Mouse (Mus musculus) hindbrain, embryonic 16.5 days (tissue): ENCODE measurements around the gene Aida. TPM values are rescaled to one million over a fixed set of nuclear protein-coding genes. Genes with fewer than 3 reads are reported as not detected.
A peak's percentile ranks its signal among the peaks of the same experiment; 100 is the strongest.
"Not testable (repeated sequence)": the region's sequence is repeated elsewhere in the genome, so short reads cannot be mapped to it uniquely, and the experiment has no call there.

Source experiments
- ATAC-seq: fragments of 200-750 bp; cut with Nextera tagmentation; 2 replicates; pipeline ENCODE4 v1.8.0; 2017; ENCODE audit warnings: moderate TSS enrichment, moderate library complexity
- H3K27ac ChIP-seq: fragments of 300-500 bp; sonication (generic); 2 replicates; pipeline ENCODE4 v1.5.1; 2014; ENCODE audit warnings: low read depth, mild to moderate bottlenecking, control low read depth, low read length, moderate library complexity
- H3K27me3 ChIP-seq: fragments of 300-500 bp; sonication (generic); replicated peaks from 2 replicates; pipeline ENCODE4 v1.6.1; 2014; ENCODE audit warnings: low read length; ENCODE audit not compliant: control insufficient read depth, insufficient read depth
- H3K36me3 ChIP-seq: fragments of 300-500 bp; sonication (generic); 2 replicates; pipeline ENCODE4 v1.6.1; 2014; ENCODE audit warnings: mild to moderate bottlenecking, low read length, moderate library complexity, mixed read lengths; ENCODE audit not compliant: control insufficient read depth, insufficient read depth
- H3K4me1 ChIP-seq: fragments of 300-500 bp; sonication (generic); 2 replicates; pipeline ENCODE4 v1.6.1; 2014; ENCODE audit warnings: low read depth, low read length; ENCODE audit not compliant: control insufficient read depth, insufficient read depth
- H3K4me2 ChIP-seq: fragments of 300-500 bp; sonication (generic); 2 replicates; pipeline ENCODE4 v1.6.1; 2014; ENCODE audit warnings: mild to moderate bottlenecking, low read length, control low read depth, moderate library complexity
- H3K4me3 ChIP-seq: fragments of 300-500 bp; sonication (generic); 2 replicates; pipeline ENCODE4 v1.5.1; 2014; ENCODE audit warnings: mild to moderate bottlenecking, low read length, control low read depth, moderate library complexity
- H3K9ac ChIP-seq: fragments of 300-500 bp; sonication (generic); 2 replicates; pipeline ENCODE4 v1.6.1; 2014; ENCODE audit warnings: low read depth, mild to moderate bottlenecking, control low read depth, low read length, moderate library complexity
- H3K9me3 ChIP-seq: fragments of 300-500 bp; sonication (generic); 2 replicates; pipeline ENCODE4 v1.6.1; 2014; ENCODE audit warnings: mild to moderate bottlenecking, low read length, moderate library complexity; ENCODE audit not compliant: control insufficient read depth
- WGBS: fragments of 180-500 bp; shearing (Covaris S2); extraction: QIAGEN DNeasy Blood & Tissue Kit; methylation state at CpG from one replicate; pipeline ENCODE4 v1.1.7; 2014; 5-methylcytosine and 5-hydroxymethylcytosine counted together
- polyA plus RNA-seq: library from polyadenylated mRNA; unstranded; fragments of >200 nt; fragmentation: Nextera tagmentation; extraction: Ambion mirVana; gene quantifications from 2 replicates; pipeline ENCODE4 v1.2.1, GENCODE M21; 2015

Gene Aida
- polyA plus RNA-seq, 1 experiment from 2014 or later: 54.4 TPM

DNA sequence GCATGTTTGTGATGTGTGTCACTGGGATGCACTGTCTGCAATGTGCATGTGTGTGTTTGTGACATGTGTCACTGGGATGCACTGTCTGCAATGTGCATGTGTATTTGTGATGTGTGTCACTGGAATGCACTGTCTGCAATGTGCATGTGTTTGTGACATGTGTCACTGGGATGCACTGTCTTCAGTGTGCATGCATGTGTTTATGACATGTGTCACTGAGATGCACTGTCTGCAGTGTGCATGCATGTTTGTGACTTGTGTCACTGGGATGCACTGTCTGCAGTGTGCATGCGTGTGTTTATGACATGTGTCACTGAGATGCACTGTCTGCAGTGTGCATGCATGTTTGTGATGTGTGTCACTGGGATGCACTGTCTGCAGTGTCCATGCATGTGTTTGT, 46.5 kb downstream of the Aida start:
- H3K4me3 ChIP-seq, ATAC-seq, H3K27me3 ChIP-seq, H3K9me3 ChIP-seq, H3K9ac ChIP-seq, H3K4me2 ChIP-seq, H3K27ac ChIP-seq: not testable (repeated sequence)
- Histone ChIP-seq H3K4me1 (peaks cover 13% of the 10 kb centered on the region), H3K36me3 (peaks cover 17% of the 10 kb centered on the region)
- 100% methylated on average over 1 of the region's 1 CpGs for WGBS

DNA sequence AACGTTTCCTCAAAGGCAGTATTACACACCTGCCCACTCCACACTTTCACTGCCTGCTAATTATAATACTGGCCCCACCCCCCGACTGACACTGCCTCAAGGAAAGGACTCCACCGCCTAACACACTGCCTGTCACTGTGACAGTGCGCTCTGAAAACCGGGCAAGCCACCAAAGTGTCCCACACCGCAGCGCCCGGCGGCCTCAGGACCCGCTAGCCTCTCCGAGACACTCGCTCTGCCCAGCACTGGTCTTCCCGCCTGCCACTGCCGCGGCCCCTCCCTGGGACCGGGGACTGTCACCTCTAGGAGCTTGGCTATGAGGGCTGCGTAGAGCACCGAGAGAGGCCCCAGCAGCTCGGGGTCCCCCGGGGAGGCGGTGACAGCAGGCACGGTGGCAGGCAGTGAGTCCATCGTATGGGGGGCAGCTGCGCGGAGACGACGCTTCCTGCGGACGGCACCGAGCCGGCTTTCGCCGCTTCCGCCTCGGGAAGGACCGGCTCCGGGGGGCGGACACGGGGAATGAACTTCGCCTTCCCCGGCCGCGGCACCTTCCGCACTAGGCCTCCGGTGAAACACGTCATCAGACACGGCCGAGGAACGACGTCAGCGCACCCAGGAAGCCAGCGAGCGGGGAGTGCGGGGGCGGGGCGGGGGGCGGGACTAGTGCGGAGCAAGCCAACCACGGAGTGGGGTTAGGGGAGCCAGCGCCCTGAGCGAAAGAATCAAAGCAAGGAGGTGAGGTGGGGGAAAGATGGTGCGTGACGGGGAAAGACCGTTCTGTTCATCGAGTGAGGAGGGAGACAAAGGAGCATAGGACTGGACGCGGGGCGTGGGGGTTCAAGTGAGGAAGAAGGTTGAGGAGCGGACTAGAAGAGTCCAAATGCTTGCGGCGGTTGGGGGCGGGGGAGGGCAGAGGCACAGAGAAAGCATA, 48.8 kb downstream of the Aida start:
- Histone ChIP-seq H3K9me3 (no peaks in the 10 kb centered on the region), H3K4me1 (peaks cover 13% of the 10 kb centered on the region), H3K4me2 (peak overlapping the region; percentile 93), H3K4me3 (peak overlapping the region; percentile 98), H3K27ac (peak overlapping the region; percentile 84), H3K27me3 (no peaks in the 10 kb centered on the region), H3K9ac (peak overlapping the region; percentile 95), H3K36me3 (peaks cover 8% of the 10 kb centered on the region)
- peak; percentile 97 for ATAC-seq
- under 1% methylated on average over 69 of the region's 72 CpGs for WGBS

DNA sequence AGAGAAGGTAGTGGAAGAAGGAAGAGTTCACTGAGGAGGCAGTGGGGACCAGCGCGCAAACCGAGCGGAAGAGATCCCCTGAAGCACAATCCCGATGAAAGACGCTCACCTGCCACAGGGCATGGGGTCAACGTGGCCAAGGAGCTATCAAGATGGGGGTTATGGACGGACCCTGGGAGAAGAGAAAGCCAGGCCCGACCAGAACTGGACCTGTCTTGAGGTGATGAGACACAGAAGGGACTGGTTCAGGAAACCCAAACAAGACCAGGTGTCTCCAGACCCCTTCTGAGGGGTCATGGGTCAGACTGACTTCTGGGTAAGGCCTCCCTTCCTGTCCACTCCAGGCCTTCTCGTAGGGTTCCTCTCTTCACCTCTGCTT, 49.4 kb downstream of the Aida start:
- WGBS: 8% methylated on average over 10 of the region's 10 CpGs
- H3K27ac ChIP-seq: peak overlapping the region; percentile 84
- H3K4me3 ChIP-seq: peak overlapping the region; percentile 98
- no peak; the same call in 1 of the 2 replicates for ATAC-seq
- peaks cover 13% of the 10 kb centered on the region for H3K4me1 ChIP-seq
- no peaks in the 10 kb centered on the region for H3K9me3 ChIP-seq
- H3K27me3 ChIP-seq: no peaks in the 10 kb centered on the region
- H3K36me3 ChIP-seq: peaks cover 7% of the 10 kb centered on the region; the same call in 1 of the 2 replicates
- H3K4me2 ChIP-seq: peak overlapping the region; percentile 93
- H3K9ac ChIP-seq: peak overlapping the region; percentile 95

DNA sequence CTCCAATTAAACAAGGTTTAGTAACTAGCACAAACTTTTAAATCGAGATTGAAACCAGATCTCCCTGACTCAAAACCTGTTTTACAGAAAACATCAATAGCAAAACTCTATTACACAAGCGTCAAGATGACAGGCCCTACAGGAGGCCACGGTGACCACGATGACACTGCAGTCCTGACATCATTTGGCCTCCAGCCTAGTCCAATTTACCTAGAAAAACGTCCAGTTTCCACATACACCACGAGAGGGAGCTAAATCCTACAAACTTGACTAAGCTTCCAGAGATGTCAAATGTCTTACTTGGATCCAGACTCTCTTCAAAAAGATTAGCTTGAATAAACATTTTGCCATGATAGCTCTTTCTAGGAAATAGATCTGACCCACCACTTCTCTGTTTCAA, 53.5 kb downstream of the Aida start:
- H3K27me3 ChIP-seq: no peaks in the 10 kb centered on the region
- no peak overlapping the region for H3K4me2 ChIP-seq
- no peak overlapping the region for H3K27ac ChIP-seq
- ATAC-seq: no peak
- peaks cover 10% of the 10 kb centered on the region for H3K4me1 ChIP-seq
- WGBS: 20% methylated on average over 6 of the region's 6 CpGs
- no peaks in the 10 kb centered on the region for H3K9me3 ChIP-seq
- H3K4me3 ChIP-seq: no peak overlapping the region
- peaks cover 15% of the 10 kb centered on the region for H3K36me3 ChIP-seq
- no peak overlapping the region for H3K9ac ChIP-seq

DNA sequence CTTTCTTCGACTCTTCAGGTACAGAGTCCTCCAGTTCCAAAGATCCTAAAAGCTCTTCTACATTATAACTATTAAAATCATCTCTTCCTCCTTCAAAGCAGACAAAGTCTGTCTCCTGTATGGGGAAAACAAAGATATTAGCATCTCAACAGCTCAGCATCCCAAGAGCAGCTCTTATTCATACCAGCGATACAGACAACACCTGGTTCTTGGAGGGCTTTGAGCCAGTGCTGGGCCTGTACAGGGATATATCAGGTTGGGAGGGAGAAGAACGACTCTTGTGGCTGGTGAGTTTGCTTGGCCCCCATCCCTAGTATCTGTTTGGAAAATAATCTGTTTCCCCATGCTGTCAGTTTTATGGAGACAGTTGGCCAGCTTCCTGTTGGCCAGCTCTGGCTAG, 62.5 kb downstream of the Aida start:
- Histone ChIP-seq H3K27ac (no peak overlapping the region), H3K9ac (no peak overlapping the region), H3K4me2 (no peak overlapping the region), H3K36me3 (peaks cover 33% of the 10 kb centered on the region), H3K4me1 (no peaks in the 10 kb centered on the region), H3K27me3 (no peaks in the 10 kb centered on the region), H3K9me3 (no peaks in the 10 kb centered on the region), H3K4me3 (no peak overlapping the region)
- WGBS: 96% methylated on average over 3 of the region's 3 CpGs
- no peak for ATAC-seq

DNA sequence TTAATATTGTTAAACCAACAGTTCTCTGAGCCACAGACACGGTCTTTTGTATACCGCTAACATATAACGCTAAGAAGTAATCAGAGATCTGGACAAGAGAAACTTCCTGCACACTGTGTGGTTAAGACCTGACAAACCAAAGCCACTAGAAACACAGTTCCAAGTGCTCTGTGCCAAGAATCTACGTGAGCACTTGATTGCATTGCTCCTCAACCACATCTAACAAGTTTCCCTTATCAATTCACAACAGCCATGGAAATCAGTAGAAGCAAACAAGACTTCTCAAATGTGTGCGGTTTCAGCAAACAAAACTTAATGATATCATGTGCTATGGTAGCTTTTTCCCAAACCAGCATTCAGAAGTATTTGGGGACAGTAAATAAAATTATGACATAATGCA, 65.9 kb downstream of the Aida start:
- ATAC-seq: no peak
- Histone ChIP-seq H3K9me3 (no peaks in the 10 kb centered on the region), H3K27me3 (no peaks in the 10 kb centered on the region), H3K4me3 (no peak overlapping the region), H3K9ac (no peak overlapping the region), H3K36me3 (peaks cover 22% of the 10 kb centered on the region), H3K4me1 (no peaks in the 10 kb centered on the region; the same call in 1 of the 2 replicates), H3K27ac (no peak overlapping the region), H3K4me2 (no peak overlapping the region)
- WGBS: 93% methylated on average over 5 of the region's 5 CpGs

DNA sequence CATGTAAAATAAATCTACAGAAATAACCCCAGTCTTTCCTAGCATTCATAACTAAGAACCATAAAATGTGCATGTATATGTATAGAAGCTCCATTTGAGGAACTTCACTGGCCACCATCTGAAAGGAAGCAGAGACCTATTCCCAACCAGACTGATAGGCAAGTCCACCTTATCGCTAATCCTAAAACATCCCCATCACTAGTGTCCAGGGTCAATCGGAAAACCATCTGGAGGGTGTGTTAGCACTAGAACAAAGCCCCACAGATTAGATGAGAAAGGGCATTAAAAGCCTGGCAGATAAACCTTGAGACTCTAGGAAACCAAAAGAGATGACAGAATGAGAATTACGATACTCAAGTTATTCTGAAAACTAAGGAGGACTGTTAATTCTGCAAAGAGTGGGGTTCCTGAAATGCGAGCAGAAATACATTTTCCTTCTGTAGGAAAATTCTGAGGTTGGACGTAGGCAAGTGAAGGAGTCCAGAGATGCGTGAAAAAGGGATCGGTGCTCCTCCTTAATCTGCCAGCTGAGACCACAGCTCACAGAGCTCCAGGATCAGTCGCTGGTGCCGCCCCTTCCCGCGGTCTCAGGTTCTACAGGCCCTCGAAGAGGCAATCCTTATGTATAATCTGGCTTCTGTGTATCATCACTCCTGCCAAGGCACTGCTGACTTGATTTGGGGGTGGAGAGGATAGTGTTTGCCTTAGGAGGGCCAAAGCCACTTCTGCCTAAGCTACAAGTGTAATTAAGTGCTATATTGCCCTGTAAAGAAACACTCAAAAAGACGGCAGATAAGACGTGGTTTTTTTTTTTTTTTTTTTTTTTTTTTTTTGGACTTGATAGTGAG, 66.6 kb downstream of the Aida start:
- peaks cover 3% of the 10 kb centered on the region for H3K4me1 ChIP-seq
- H3K4me2 ChIP-seq: no peak overlapping the region
- H3K27me3 ChIP-seq: no peaks in the 10 kb centered on the region
- H3K27ac ChIP-seq: no peak overlapping the region
- H3K4me3 ChIP-seq: no peak overlapping the region
- no peak overlapping the region for H3K9ac ChIP-seq
- H3K9me3 ChIP-seq: no peaks in the 10 kb centered on the region
- ATAC-seq: no peak
- 93% methylated on average over 14 of the region's 14 CpGs for WGBS
- peaks cover 16% of the 10 kb centered on the region for H3K36me3 ChIP-seq

DNA sequence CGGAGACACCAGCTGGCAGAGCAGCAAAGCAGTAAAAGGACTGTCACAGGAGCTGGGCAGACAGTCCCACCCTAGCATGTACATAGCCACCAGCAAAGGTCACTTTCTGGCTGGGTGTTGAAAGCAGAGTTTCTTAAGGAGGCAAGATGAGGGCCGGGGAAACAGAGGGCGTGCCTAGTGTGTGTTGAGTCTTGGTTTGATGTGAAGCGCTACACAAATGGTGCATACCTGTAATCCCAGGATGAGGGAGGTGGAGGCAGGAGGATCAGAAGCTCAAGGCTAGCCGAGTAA, 67.1 kb downstream of the Aida start:
- no peaks in the 10 kb centered on the region for H3K27me3 ChIP-seq
- H3K4me2 ChIP-seq: no peak overlapping the region
- H3K27ac ChIP-seq: no peak overlapping the region
- no peak overlapping the region for H3K9ac ChIP-seq
- peaks cover 9% of the 10 kb centered on the region for H3K4me1 ChIP-seq
- H3K4me3 ChIP-seq: no peak overlapping the region
- no peak for ATAC-seq
- WGBS: 93% methylated on average over 5 of the region's 5 CpGs
- H3K9me3 ChIP-seq: no peaks in the 10 kb centered on the region
- peaks cover 16% of the 10 kb centered on the region for H3K36me3 ChIP-seq

DNA sequence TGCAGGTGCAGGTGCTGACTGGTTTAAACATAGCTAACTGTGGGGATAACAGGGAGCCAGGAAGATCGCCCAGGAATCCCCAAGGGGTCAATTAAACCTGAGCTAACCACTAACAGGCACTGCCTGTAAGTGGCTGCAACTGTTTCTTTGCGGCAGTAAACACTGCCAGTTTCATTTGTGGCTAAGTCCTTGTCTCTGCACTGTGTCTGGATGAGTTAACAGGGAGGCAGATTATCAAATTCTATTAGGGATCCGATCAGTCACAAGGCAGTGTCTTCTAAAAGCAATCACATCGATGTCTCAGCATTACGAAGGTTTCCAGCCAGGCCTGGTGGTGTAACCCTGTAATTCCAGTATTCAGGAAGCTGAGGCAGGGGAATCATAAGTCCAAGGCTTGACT, 70.0 kb downstream of the Aida start:
- Histone ChIP-seq H3K27ac (no peak overlapping the region), H3K27me3 (no peaks in the 10 kb centered on the region), H3K9me3 (no peaks in the 10 kb centered on the region), H3K4me1 (peaks cover 13% of the 10 kb centered on the region), H3K4me2 (no peak overlapping the region), H3K4me3 (no peak overlapping the region), H3K36me3 (peaks cover 9% of the 10 kb centered on the region; the same call in 1 of the 2 replicates), H3K9ac (no peak overlapping the region)
- 87% methylated on average over 5 of the region's 5 CpGs for WGBS
- no peak for ATAC-seq
